7 mouse cellular contexts compared by ENCODE assay signal in the genomic region with DNA sequence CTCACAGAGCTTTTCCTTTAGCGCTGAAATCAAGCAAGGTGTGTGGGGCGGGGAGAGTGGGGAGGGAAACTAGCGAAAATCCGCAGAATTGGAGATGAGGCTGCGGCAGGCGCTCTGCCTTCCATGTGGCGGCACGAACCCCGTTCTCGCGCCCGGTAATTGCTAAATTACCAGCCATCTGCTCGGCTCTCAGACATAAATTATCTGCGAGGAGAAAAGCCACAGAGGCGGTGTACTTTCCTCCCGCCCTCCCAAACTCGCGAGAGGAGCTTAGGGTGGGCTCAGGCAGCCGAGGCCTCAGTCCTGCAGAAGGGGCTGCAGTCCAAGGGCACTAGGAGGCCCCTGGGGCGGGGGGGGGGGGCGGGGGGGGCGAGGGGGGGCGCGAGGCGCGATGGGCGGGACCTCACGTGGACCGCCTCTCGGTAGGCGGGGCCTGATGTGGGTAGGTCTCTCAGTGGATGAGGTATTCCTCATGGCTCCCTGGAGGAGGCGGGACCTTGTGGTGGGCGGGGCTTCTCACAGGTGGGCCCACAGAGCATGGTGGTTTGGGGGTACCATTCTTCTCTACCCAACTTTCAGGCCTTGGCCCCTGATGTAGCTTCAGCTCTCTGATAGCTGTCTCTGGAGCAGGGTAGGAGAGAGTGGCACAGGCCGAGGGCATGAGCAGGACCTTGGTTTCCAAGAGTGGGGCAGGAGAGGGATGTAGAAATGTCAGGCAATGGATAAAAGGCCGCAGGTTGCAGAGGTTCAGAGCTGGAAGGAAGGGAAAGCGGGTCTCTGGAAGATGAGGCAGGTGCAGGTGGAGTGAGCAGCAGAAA. TPM values are rescaled to one million over a fixed set of nuclear protein-coding genes. Genes with fewer than 3 reads are reported as not detected.
A peak's percentile ranks its signal among the peaks of the same experiment; 100 is the strongest.
DNase-seq lines count a peak whose midpoint lies in the region; ATAC-seq and TF ChIP-seq lines count a peak whose summit lies in the region.

No protein-coding gene starts in this region.

- H3K36me3 ChIP-seq in lung, embryonic 14.5 days (ENCODE audit: insufficient read depth) = no peaks in the 10 kb centered on the region
- H3K36me3 ChIP-seq in hindbrain, embryonic 12.5 days = no peaks in the 10 kb centered on the region
- no peaks in the 10 kb centered on the region for H3K36me3 ChIP-seq in liver, embryonic 14.5 days (replicated peaks; ENCODE audit: control insufficient read depth, insufficient read depth, low read depth)

- peak overlapping the region; percentile 25; the same call in 1 of the 2 replicates for H3K4me3 ChIP-seq in lung, embryonic 14.5 days (ENCODE audit: low read depth, low read length)
- peak overlapping the region; percentile 11 for H3K4me3 ChIP-seq in hindbrain, embryonic 12.5 days
- H3K4me3 ChIP-seq in liver, embryonic 14.5 days (ENCODE audit: insufficient read depth in 1 of 2, low read depth in 2 of 2, low read length in 2 of 2) = no peak overlapping the region

- TF ChIP-seq EP300 in liver, embryonic 14.5 days (IDR thresholded peaks at IDR 0.05; ENCODE audit: low read depth) = no peak

- peak overlapping the region; percentile 57 for H3K4me2 ChIP-seq in lung, embryonic 14.5 days
- peak overlapping the region; percentile 50 for H3K4me2 ChIP-seq in hindbrain, embryonic 12.5 days (replicated peaks)
- H3K4me2 ChIP-seq in liver, embryonic 14.5 days (ENCODE audit: low read depth) = peak overlapping the region; percentile 18; the same call in 1 of the 2 replicates

- DNase-seq in lung, embryonic 14.5 days = peak; percentile 8
- no peak for DNase-seq in lung, postnatal 14 days
- peak; percentile 40 to 45 for DNase-seq in cerebellum, postnatal 4 days (ENCODE audit: low spot score in 2 of 2)
- DNase-seq in liver, embryonic 14.5 days (ENCODE audit: low read depth in 3 of 3, low spot score in 3 of 3) = no peak
- DNase-seq in testis, postnatal 14 days (ENCODE audit: low spot score) = peak; percentile 58
- DNase-seq in spleen, postnatal 36 days (ENCODE audit: low spot score in 2 of 2) = no peak

- TF ChIP-seq CTCF in lung, embryonic 14.5 days (IDR thresholded peaks at IDR 0.05; ENCODE audit: low read depth) = no peak
- TF ChIP-seq CTCF in liver, embryonic 14.5 days (IDR thresholded peaks at IDR 0.05; ENCODE audit: low read depth) = no peak

- peaks cover 34% of the 10 kb centered on the region for H3K27me3 ChIP-seq in lung, embryonic 14.5 days (ENCODE audit: insufficient read depth, low read length)
- peaks cover 54% of the 10 kb centered on the region for H3K27me3 ChIP-seq in hindbrain, embryonic 12.5 days
- peaks cover 13% of the 10 kb centered on the region for H3K27me3 ChIP-seq in liver, embryonic 14.5 days (ENCODE audit: control insufficient read depth, insufficient read depth, low read length)

- H3K9me3 ChIP-seq in lung, embryonic 14.5 days (ENCODE audit: low read depth, low read length) = no peaks in the 10 kb centered on the region
- H3K9me3 ChIP-seq in hindbrain, embryonic 12.5 days (replicated peaks) = no peaks in the 10 kb centered on the region
- H3K9me3 ChIP-seq in liver, embryonic 14.5 days (ENCODE audit: control insufficient read depth, low read length) = no peaks in the 10 kb centered on the region

- WGBS in lung, embryonic 14.5 days = 11% methylated on average over 34 of the region's 36 CpGs
- WGBS in hindbrain, embryonic 12.5 days = 14% methylated on average over 32 of the region's 36 CpGs
- WGBS in liver, embryonic 14.5 days (ENCODE audit: insufficient replicate concordance) = 12% methylated on average over 29 of the region's 36 CpGs

- no peak overlapping the region for H3K27ac ChIP-seq in lung, embryonic 14.5 days (ENCODE audit: low read depth)
- no peak overlapping the region; the same call in 1 of the 2 replicates for H3K27ac ChIP-seq in hindbrain, embryonic 12.5 days
- no peak overlapping the region for H3K27ac ChIP-seq in liver, embryonic 14.5 days

- no peaks in the 10 kb centered on the region for H3K4me1 ChIP-seq in lung, embryonic 14.5 days (ENCODE audit: insufficient read depth)
- H3K4me1 ChIP-seq in hindbrain, embryonic 12.5 days = peaks cover 21% of the 10 kb centered on the region
- H3K4me1 ChIP-seq in liver, embryonic 14.5 days (replicated peaks; ENCODE audit: control insufficient read depth in 2 of 2, insufficient read depth in 2 of 2, low read length in 1 of 2) = no peaks in the 10 kb centered on the region

- peak overlapping the region; percentile 23; the same call in 1 of the 2 replicates for H3K9ac ChIP-seq in lung, embryonic 14.5 days
- H3K9ac ChIP-seq in hindbrain, embryonic 12.5 days = no peak overlapping the region
- no peak overlapping the region for H3K9ac ChIP-seq in liver, embryonic 14.5 days (replicated peaks)

- ATAC-seq in lung, embryonic 14.5 days (ENCODE audit: insufficient read depth) = no peak
- ATAC-seq in hindbrain, embryonic 12.5 days (ENCODE audit: low FRiP score) = peak; percentile 51; the same call in 1 of the 2 replicates
- ATAC-seq in liver, embryonic 14.5 days (ENCODE audit: insufficient read depth) = no peak

RNA-seq across cellular contexts. Expression of gene Calcoco1, which starts 14.4 kb away (rescaled TPM):
- 35.5 and 36.4 TPM in 2 replicates for polyA plus RNA-seq in lung, embryonic 14.5 days (2014; fragmentation: Nextera tagmentation; extraction: Ambion mirVana)
- 47.3 and 49.1 TPM in 2 replicates for polyA plus RNA-seq in hindbrain, embryonic 12.5 days (2016; fragmentation: Nextera tagmentation; extraction: Ambion mirVana)
- polyA plus RNA-seq in liver, embryonic 14.5 days (2012; rRNA removed) = 5.6 and 5.7 TPM in 2 replicates
- 8.4 TPM in 2 replicates for polyA plus RNA-seq in liver, embryonic 14.5 days (2014; fragmentation: Nextera tagmentation; extraction: Ambion mirVana)

Comparison
In these comparisons a context has a peak if more than half of its experiments do, and no peak if none do; other contexts are left out.
1. DNase-seq: peak in lung, embryonic 14.5 days (single experiment), cerebellum, postnatal 4 days (2 of 2) and testis, postnatal 14 days (single experiment); none in lung, postnatal 14 days (single experiment), liver, embryonic 14.5 days (0 of 3) and spleen, postnatal 36 days (0 of 2).
2. H3K4me3 ChIP-seq: peak in lung, embryonic 14.5 days (single experiment) and hindbrain, embryonic 12.5 days (single experiment); none in liver, embryonic 14.5 days (0 of 2).
3. Peak in every context shown above with its lines, with median percentiles within 50 percentile points of each other: H3K4me2 ChIP-seq.